Mouse (Mus musculus) hindbrain, postnatal 0 days (tissue): Measurements from ENCODE around the gene Tcte1. TPM values are rescaled to one million over a fixed set of nuclear protein-coding genes. Genes with fewer than 3 reads are reported as not detected.
A peak's percentile ranks its signal among the peaks of the same experiment; 100 is the strongest.

Source experiments
- ATAC-seq: fragments of 200-750 bp; cut with Nextera tagmentation; 2 replicates; pipeline ENCODE4 v1.8.0; 2017; ENCODE audit warnings: mild to moderate bottlenecking, moderate TSS enrichment, moderate library complexity
- DNase-seq: peaks from one replicate; pipeline ENCODE4 v3.0.0-alpha.2; 2015; ENCODE audit warnings: low spot score
- H3K27ac ChIP-seq: fragments of 300-500 bp; sonication (generic); 2 replicates; pipeline ENCODE4 v1.5.1; 2014; ENCODE audit warnings: mild to moderate bottlenecking
- H3K27me3 ChIP-seq: fragments of 300-500 bp; sonication (generic); 2 replicates; pipeline ENCODE4 v1.6.1; 2014; ENCODE audit warnings: low read length, mixed read lengths; ENCODE audit not compliant: insufficient read depth
- H3K36me3 ChIP-seq: fragments of 300-500 bp; sonication (generic); 2 replicates; pipeline ENCODE4 v1.6.1; 2014; ENCODE audit warnings: low read length, mixed read lengths; ENCODE audit not compliant: insufficient read depth
- H3K4me1 ChIP-seq: fragments of 300-500 bp; sonication (generic); 2 replicates; pipeline ENCODE4 v1.6.1; 2014; ENCODE audit warnings: antibody characterized with exemption, low read length, mixed read lengths; ENCODE audit not compliant: insufficient read depth
- H3K4me2 ChIP-seq: fragments of 300-500 bp; sonication (generic); 2 replicates; pipeline ENCODE4 v1.6.1; 2014; ENCODE audit warnings: low read depth, mild to moderate bottlenecking, low read length, moderate library complexity, mixed read lengths
- H3K4me3 ChIP-seq: fragments of 300-500 bp; sonication (generic); 2 replicates; pipeline ENCODE4 v1.5.1; 2014; ENCODE audit warnings: low read length
- H3K9ac ChIP-seq: fragments of 300-500 bp; sonication (generic); replicated peaks from 2 replicates; pipeline ENCODE4 v1.6.1; 2014; ENCODE audit warnings: mild to moderate bottlenecking, low read length, moderate library complexity, mixed read lengths
- H3K9me3 ChIP-seq: fragments of 300-500 bp; sonication (generic); 2 replicates; pipeline ENCODE4 v1.6.1; 2016; ENCODE audit warnings: low read length, mixed read lengths
- CTCF ChIP-seq: IDR thresholded peaks from 2 replicates; pipeline ENCODE4 v1.5.1; 2016; ENCODE audit warnings: antibody characterized with exemption, control low read depth, low read depth
- WGBS: fragments of 180-500 bp; shearing (Covaris S2); extraction: QIAGEN DNeasy Blood & Tissue Kit; methylation state at CpG from one replicate; pipeline ENCODE4 v1.1.7; 2014; 5-methylcytosine and 5-hydroxymethylcytosine counted together
- polyA plus RNA-seq: library from polyadenylated mRNA; unstranded; fragments of >200 nt; fragmentation: Nextera tagmentation; extraction: Ambion mirVana; gene quantifications from 2 replicates; pipeline ENCODE4 v1.2.1, GENCODE M21; 2015
- total RNA-seq: library from RNA; depleted of rRNA; stranded (reverse); fragments of >200 nt; gene quantifications from 2 replicates; pipeline ENCODE4 v1.2.3, GENCODE M21; 2014

Tcte1 gene
- total and polyA plus RNA-seq, 2 experiments from 2014 or later: 1.5 to 4.3 TPM

GRCm38 (mm10) chr17:45511757-45512156, 11.5 kb upstream of the Tcte1 start:
- no peak overlapping the region for H3K4me3 ChIP-seq
- TF ChIP-seq CTCF: no peak
- 93% methylated on average over 4 of the region's 4 CpGs for WGBS
- peaks cover 4% of the 10 kb centered on the region; the same call in 1 of the 2 replicates for H3K4me1 ChIP-seq
- H3K36me3 ChIP-seq: peaks cover 9% of the 10 kb centered on the region; the same call in 1 of the 2 replicates
- no peak overlapping the region for H3K4me2 ChIP-seq
- DNase-seq: no peak
- H3K9ac ChIP-seq: no peak overlapping the region
- no peak overlapping the region for H3K27ac ChIP-seq
- no peak for ATAC-seq
- H3K27me3 ChIP-seq: no peaks in the 10 kb centered on the region
- H3K9me3 ChIP-seq: no peaks in the 10 kb centered on the region

DNA sequence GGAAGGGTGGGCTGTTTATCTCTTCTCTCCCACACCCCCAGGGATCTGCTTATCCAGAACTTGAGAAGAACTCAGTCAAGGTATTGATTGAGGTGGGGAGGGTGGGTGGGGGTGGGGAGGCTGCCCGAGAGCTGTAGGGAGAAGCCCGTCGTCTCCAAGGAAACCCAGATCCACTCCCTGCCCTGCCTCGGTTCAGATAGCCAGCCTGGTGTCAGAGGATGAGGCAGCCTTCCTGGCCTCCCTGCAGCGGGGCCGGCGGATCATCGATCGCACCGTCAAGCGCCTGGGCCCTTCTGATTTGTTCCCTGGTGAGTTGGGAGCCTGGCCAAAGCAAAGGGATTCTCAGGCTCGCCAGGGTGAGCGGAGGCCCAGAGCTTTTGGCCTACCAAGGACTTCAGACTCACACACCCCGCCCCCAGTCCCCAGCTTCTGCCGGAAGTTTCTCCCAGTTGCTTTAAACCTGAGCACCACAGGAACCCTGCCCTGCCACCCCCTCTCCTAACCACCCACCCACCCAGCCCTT, 8.0 kb upstream of the Tcte1 start:
- no peaks in the 10 kb centered on the region for H3K27me3 ChIP-seq
- H3K27ac ChIP-seq: no peak overlapping the region
- ATAC-seq: no peak
- no peaks in the 10 kb centered on the region for H3K4me1 ChIP-seq
- 56% methylated on average over 15 of the region's 15 CpGs for WGBS
- H3K4me3 ChIP-seq: no peak overlapping the region
- H3K9ac ChIP-seq: no peak overlapping the region
- no peak overlapping the region for H3K4me2 ChIP-seq
- no peak for TF ChIP-seq CTCF
- DNase-seq: no peak
- no peaks in the 10 kb centered on the region for H3K9me3 ChIP-seq
- H3K36me3 ChIP-seq: peaks cover 6% of the 10 kb centered on the region; the same call in 1 of the 2 replicates

DNA sequence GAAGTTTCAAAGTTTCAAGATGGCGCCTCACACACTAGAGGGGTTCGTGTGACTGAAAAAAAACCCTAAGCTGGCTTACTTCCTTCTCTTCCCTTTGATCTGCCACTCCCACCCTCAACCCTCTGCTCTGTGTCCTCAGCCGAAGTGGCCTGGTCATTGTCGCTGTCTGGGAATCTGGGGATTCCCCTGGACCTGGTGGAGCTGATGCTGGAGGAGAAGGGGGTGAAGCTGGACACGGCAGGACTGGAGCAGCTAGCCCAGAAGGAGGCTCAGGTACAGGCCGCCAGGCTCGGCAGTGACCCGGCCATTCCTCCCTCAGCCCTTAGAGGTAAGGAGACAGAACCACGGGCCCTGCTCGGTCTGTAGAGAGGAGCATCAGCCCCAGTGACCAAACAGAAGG, 7.4 kb upstream of the Tcte1 start:
- no peak overlapping the region for H3K4me2 ChIP-seq
- H3K9me3 ChIP-seq: no peaks in the 10 kb centered on the region
- no peak overlapping the region for H3K27ac ChIP-seq
- no peak for ATAC-seq
- no peak overlapping the region for H3K4me3 ChIP-seq
- TF ChIP-seq CTCF: no peak
- H3K36me3 ChIP-seq: peaks cover 3% of the 10 kb centered on the region; the same call in 1 of the 2 replicates
- no peak for DNase-seq
- WGBS: 87% methylated on average over 10 of the region's 10 CpGs
- H3K27me3 ChIP-seq: no peaks in the 10 kb centered on the region
- H3K9ac ChIP-seq: no peak overlapping the region
- H3K4me1 ChIP-seq: no peaks in the 10 kb centered on the region

- no peak overlapping the region for H3K4me2 ChIP-seq
- TF ChIP-seq CTCF: peak; percentile 96
- 45% methylated on average over 8 of the region's 8 CpGs for WGBS
- no peak overlapping the region for H3K4me3 ChIP-seq
- H3K9ac ChIP-seq: no peak overlapping the region
- ATAC-seq (peak; percentile 44), DNase-seq (peak; percentile 86)
- no peak overlapping the region for H3K27ac ChIP-seq
- H3K9me3 ChIP-seq: no peaks in the 10 kb centered on the region
- H3K4me1 ChIP-seq: no peaks in the 10 kb centered on the region
- H3K36me3 ChIP-seq: peaks cover 3% of the 10 kb centered on the region; the same call in 1 of the 2 replicates
- no peaks in the 10 kb centered on the region for H3K27me3 ChIP-seq
Measured at GRCm38 (mm10) chr17:45516488-45516887, 6.7 kb upstream of the Tcte1 start.

DNA sequence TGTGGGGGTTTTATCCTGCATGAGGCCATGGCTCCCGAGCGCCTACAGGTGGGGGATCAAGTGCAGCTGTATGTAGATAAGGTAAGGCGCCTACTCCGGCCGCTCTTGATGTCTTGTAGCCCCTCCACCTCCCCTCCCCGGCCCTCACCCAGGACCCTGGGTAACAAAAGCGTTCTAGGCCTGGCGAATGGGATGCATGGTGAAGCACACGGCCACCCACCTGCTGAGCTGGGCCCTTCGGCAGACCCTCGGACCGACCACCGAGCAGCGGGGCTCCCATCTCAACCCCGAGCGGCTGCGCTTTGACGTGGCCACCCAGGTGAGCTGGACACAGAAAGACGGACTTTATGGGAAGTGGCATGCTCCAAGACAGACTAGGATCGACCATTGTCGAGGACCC, 6.1 kb upstream of the Tcte1 start:
- ATAC-seq (no peak), DNase-seq (no peak)
- Histone ChIP-seq H3K36me3 (peaks cover 3% of the 10 kb centered on the region; the same call in 1 of the 2 replicates), H3K9me3 (no peaks in the 10 kb centered on the region), H3K4me2 (no peak overlapping the region), H3K9ac (no peak overlapping the region), H3K4me3 (no peak overlapping the region), H3K27me3 (no peaks in the 10 kb centered on the region), H3K27ac (no peak overlapping the region), H3K4me1 (peaks cover under 1% of the 10 kb centered on the region; the same call in 1 of the 2 replicates)
- TF ChIP-seq CTCF: no peak
- WGBS: 91% methylated on average over 21 of the region's 21 CpGs

DNA sequence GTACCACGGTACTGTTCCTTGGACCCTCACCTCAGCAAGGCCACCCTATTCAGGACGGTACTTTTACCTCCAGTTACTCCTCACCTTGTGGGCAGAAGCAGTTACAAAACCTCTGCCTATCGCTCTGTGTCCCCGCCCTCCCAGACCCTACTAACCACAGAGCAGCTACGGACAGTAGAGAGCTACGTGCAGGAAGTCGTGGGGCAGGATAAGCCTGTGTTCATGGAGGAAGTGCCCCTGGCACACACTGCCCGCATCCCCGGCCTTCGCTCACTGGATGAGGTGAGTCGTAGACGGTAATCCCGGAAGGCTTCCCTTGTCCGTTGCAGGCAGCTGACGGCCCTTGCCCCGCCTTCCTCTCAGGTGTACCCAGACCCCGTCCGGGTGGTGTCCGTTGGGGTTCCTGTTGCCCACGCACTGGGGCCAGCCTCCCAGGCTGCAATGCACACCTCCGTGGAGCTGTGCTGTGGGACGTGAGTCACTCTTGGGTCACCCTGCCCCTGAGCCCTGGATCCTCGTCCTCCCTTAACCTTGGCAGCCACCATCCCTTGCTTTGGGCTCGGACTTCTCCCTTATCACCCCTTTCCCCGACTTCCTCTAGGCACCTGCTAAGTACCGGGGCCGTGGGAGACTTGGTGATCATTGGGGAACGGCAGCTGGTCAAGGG, 5.6 kb upstream of the Tcte1 start:
- no peak for DNase-seq
- no peak overlapping the region for H3K4me2 ChIP-seq
- no peaks in the 10 kb centered on the region for H3K9me3 ChIP-seq
- ATAC-seq: no peak
- no peak for TF ChIP-seq CTCF
- WGBS: 92% methylated on average over 28 of the region's 28 CpGs
- H3K4me1 ChIP-seq: peaks cover 6% of the 10 kb centered on the region
- no peak overlapping the region for H3K9ac ChIP-seq
- H3K27me3 ChIP-seq: no peaks in the 10 kb centered on the region
- H3K4me3 ChIP-seq: no peak overlapping the region
- H3K36me3 ChIP-seq: peaks cover 3% of the 10 kb centered on the region; the same call in 1 of the 2 replicates
- H3K27ac ChIP-seq: 0 out of 2 replicates have a peak overlapping the region, but pooled peaks have one; percentile 74
